Mouse (Mus musculus): ENCODE data around the gene Arrb2. TPM values are rescaled to one million over a fixed set of nuclear protein-coding genes. Genes with fewer than 3 reads are reported as not detected.
"Not testable (repeated sequence)": the region's sequence is repeated elsewhere in the genome, so short reads cannot be mapped to it uniquely, and the experiment has no call there.

Gene Arrb2
- 36.9 and 40.5 TPM in 2 replicates for polyA plus RNA-seq (2016; fragmentation: Nextera tagmentation; extraction: Ambion mirVana)

DNA sequence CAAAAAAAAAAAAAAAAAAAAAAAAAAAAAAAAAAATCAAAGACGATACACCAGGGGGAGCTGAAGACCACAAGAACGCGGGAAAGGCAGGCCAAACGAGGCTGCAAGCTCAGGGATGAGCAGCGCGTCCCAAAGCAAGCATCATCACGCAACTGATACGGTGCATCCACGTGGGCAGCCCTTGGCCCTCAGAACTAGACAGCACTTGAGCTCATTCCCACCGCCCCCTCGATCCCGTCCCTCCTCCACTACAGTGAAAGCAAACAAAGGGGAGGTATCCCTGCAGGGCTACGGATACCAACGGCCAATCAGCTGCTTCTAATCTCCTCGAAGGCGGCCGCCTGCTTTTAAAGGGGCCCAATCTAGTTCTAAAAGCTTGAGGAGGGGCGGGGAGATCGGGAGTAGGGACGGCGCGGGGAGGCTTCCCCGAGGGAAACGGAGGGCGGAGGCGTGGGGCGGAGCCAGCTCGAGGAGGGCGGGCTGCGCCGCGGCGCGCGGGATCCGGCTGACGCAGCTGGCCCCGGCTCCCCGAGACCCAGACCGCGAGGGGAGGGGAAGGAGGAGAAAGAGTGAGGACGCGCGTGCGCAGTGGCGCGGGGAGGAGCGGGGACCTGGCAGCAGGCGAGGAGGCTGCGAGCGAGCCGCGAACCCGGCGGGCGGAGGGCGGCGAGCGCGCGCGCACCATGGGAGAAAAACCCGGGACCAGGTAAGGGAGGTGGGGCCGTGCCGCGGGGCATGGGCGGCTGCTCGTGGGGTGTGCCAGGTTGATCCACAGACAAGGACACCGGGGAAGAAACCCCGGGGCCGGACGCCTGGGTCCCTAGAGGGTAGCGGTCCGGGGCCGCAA, at the start of gene Arrb2:
Arrb2 (plus strand) TSS at position 588 of the 847 bp plus-strand sequence.
- Histone ChIP-seq H3K27me3 (no peaks in the 10 kb centered on the region), H3K4me3 (replicated peaks) (peak within 1 kb of the TSS; percentile 82), H3K36me3 (replicated peaks) (peaks cover 17% of the 10 kb centered on the region), H3K4me1 (peaks cover 30% of the 10 kb centered on the region), H3K27ac (peak within 1 kb of the TSS; percentile 89), H3K9ac (peak within 1 kb of the TSS; percentile 87), H3K4me2 (peak within 1 kb of the TSS; percentile 83), H3K9me3 (no peaks in the 10 kb centered on the region)
- WGBS, result under 1% methylated on average over 65 of the region's 75 CpGs
- ATAC-seq (ENCODE audit: low FRiP score), result peak; percentile 94

DNA sequence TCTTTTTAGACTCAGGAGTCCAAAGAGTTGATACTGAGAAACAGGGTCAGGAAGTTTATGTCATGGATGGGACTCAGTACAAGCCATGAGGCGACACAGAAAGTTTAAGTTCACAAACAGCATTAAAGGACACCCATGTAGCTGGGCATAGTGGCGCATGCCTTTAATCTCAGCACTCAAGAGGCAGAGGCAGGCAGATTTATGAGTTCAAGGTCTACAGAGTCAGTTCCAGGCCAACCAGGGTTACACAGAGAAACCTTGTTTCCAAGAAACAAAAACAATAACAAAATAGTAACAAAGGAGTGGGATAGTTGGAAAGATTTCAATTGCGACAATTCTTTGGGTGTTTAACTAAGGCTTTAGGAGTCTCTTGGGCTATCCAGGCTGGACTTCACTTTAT, 48.3 kb upstream of the Arrb2 start:
- Histone ChIP-seq H3K4me2 (no peak overlapping the region), H3K27ac (no peak overlapping the region), H3K9ac (no peak overlapping the region), H3K36me3 (replicated peaks) (peaks cover 10% of the 10 kb centered on the region), H3K9me3 (no peaks in the 10 kb centered on the region), H3K27me3 (no peaks in the 10 kb centered on the region), H3K4me1 (no peaks in the 10 kb centered on the region), H3K4me3 (replicated peaks) (no peak overlapping the region)
- 93% methylated on average over 3 of the region's 3 CpGs for WGBS
- no peak for ATAC-seq (ENCODE audit: low FRiP score)

DNA sequence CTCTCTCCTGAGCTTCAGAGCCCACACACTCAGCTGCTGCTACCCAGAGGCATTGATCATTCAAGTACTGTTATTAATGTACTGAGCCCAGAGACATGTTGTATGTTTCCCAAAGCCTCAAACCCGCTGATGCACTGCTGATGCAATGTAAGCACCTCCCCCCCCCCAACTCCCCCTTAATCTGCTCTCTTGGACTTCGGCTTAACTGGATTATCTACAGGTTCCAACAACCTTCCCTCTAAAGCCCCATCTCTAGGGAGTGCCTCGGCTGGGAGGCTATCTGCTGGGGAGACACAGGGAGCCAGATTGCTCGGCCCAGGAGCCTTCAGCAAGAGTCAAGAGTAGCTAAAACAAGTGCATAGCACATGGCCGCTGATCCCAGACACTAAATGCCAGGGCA, 45.0 kb upstream of the Arrb2 start:
- Histone ChIP-seq H3K36me3 (replicated peaks) (peaks cover 18% of the 10 kb centered on the region), H3K27ac (no peak overlapping the region)
- 78% methylated on average over 5 of the region's 5 CpGs for WGBS

DNA sequence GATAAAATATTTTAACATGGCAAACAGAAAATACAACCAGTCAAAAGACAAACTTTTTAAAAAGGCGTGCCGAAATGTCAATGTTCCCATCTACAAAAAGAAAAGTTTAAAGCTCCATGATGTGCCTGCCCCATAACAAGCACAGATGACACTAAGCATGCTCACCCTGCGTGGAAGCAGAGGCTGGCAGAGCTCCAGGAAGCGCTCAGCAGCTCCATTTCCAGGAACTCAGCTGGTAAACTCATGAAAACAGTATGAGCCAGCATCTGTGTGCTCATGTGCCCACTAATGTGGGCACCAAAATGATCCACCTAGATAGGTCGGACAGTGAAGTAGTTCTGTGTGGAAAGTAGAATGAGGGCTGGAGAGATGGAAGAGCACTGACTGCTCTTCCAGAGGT, 43.0 kb upstream of the Arrb2 start:
- H3K36me3 ChIP-seq (replicated peaks), result peaks cover 38% of the 10 kb centered on the region
- H3K27me3 ChIP-seq, result no peaks in the 10 kb centered on the region
- no peak for ATAC-seq (ENCODE audit: low FRiP score)
- no peak overlapping the region for H3K9ac ChIP-seq
- H3K4me2 ChIP-seq, result no peak overlapping the region
- WGBS, result 93% methylated on average over 5 of the region's 5 CpGs
- no peak overlapping the region for H3K4me3 ChIP-seq (replicated peaks)
- no peak overlapping the region for H3K27ac ChIP-seq
- no peaks in the 10 kb centered on the region for H3K4me1 ChIP-seq
- no peaks in the 10 kb centered on the region for H3K9me3 ChIP-seq

More for the DNA sequence above, 45.0 kb upstream of the Arrb2 start:
- H3K9ac ChIP-seq, result no peak overlapping the region
- H3K4me2 ChIP-seq, result no peak overlapping the region
- no peaks in the 10 kb centered on the region for H3K9me3 ChIP-seq
- H3K4me1 ChIP-seq, result no peaks in the 10 kb centered on the region
- no peaks in the 10 kb centered on the region for H3K27me3 ChIP-seq
- no peak for ATAC-seq (ENCODE audit: low FRiP score)
- H3K4me3 ChIP-seq (replicated peaks), result no peak overlapping the region

DNA sequence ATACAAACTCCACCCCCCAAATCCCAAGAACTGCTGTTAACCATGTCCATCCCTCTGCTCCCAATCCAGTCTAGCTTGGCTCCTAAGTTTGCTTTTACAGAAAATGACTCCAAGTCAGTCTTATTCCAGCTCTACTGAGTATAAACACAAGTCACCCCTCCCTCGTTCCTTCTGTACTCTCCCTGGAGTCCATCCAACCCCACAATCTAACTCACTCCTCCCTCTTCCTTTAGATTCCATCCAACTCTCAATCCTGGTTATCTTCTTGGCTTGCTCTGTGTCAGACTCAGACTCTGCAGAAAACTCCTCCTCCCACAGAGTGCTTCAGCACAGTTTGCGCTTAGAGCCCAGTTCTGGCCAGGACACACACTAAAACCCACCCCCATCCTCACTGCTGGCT, 28.8 kb upstream of the Arrb2 start:
- no peaks in the 10 kb centered on the region for H3K27me3 ChIP-seq
- 81% methylated on average over 2 of the region's 2 CpGs for WGBS
- no peak overlapping the region for H3K9ac ChIP-seq
- no peaks in the 10 kb centered on the region for H3K9me3 ChIP-seq
- H3K4me1 ChIP-seq, result peaks cover 7% of the 10 kb centered on the region
- no peak overlapping the region for H3K4me2 ChIP-seq
- H3K36me3 ChIP-seq (replicated peaks), result peaks cover 65% of the 10 kb centered on the region
- H3K4me3 ChIP-seq (replicated peaks), result no peak overlapping the region
- H3K27ac ChIP-seq, result no peak overlapping the region
- ATAC-seq (ENCODE audit: low FRiP score), result no peak

DNA sequence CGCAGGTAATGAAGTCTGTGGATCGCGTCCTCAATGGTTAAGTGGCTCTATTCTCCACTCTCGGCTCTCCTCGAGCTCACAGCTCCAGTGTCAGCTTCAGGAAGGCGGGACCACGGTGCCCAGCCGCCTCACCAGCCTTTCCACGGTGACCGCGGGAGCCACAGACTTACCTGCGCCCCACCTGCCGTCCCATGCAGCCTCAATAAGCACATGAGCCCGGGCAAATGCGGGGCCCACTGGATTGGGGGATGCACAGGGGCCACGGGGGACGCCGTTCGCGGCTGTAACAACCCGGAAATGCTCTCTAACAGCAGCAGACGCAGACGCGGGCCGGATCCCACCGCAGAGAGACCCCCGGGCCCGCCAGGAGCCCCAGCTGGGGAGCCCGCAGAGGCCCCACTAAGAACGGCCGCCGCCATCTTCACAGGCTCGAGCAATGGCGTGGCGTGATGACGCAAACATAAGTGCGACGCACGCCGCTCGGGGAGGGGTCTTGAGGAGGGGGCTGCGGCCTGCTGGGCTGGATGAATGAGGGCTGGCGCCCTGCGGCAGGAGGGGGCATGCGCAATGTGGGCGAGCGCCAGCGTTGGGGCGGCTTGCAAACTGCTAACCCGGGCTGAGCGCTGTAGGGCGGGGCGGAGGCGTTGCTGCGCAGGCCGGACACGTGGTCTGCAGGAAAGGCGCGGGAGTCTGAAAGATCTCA, 22.7 kb upstream of the Arrb2 start, which contains the start of gene Pelp1:
Pelp1 (minus strand) TSS at position 438 of the 703 bp plus-strand sequence.
- Histone ChIP-seq H3K4me1 (peaks cover 18% of the 10 kb centered on the region), H3K9ac (peak within 1 kb of the TSS; percentile 95), H3K4me3 (replicated peaks) (peak within 1 kb of the TSS; percentile 99), H3K27me3 (no peaks in the 10 kb centered on the region), H3K36me3 (replicated peaks) (peaks cover 11% of the 10 kb centered on the region), H3K4me2 (peak within 1 kb of the TSS; percentile 92), H3K9me3 (no peaks in the 10 kb centered on the region), H3K27ac (peak within 1 kb of the TSS; percentile 74)
- ATAC-seq (ENCODE audit: low FRiP score), result peak; percentile 98
- WGBS, result under 1% methylated on average over 59 of the region's 59 CpGs

DNA sequence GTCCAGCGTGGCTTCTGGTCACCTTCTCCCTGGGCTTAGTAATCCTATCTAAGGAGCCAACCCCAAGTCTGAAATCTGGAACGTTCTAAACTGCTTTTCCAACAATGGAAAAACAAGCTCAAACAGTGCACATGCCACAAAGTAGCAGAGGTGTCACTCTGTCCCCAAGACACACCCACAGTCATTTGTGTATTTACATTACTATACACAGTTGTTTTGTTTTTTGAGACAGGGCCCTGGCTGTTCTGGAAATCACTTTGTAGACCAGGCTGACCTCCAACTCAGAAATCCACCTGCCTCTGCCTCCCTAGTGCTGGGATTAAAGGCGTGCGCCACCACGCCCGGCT, 22.2 kb upstream of the Arrb2 start:
- ATAC-seq (ENCODE audit: low FRiP score), result no peak
- peak overlapping the region; percentile 74; the same call in 1 of the 2 replicates for H3K27ac ChIP-seq

DNA sequence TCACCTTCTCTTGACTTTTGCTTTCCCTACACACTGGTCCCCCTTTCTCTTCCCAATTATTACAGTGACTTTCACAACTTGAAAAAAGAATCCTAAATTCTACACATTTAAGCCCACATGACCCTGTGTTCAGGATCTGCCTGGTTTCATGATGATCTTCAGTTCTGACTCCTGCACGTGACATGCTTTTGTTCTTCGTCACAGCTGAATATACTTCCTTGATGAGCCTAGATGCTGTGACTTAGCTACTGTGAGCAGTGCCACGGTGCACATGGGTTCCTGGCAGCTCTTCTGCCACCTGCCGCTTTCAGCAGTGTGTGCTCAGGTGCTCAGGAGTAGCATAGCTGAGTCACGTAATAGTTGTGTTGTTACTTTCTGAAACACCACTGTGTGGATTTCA, 19.8 kb upstream of the Arrb2 start:
- no peak for ATAC-seq (ENCODE audit: low FRiP score)

More for the DNA sequence above, 22.2 kb upstream of the Arrb2 start:
- no peaks in the 10 kb centered on the region for H3K27me3 ChIP-seq
- H3K4me2 ChIP-seq, result peak overlapping the region; percentile 92
- no peaks in the 10 kb centered on the region for H3K9me3 ChIP-seq
- H3K36me3 ChIP-seq (replicated peaks), result peaks cover 8% of the 10 kb centered on the region
- 63% methylated on average over 6 of the region's 6 CpGs for WGBS
- H3K4me1 ChIP-seq, result peaks cover 18% of the 10 kb centered on the region
- peak overlapping the region; percentile 5; the same call in 1 of the 2 replicates for H3K9ac ChIP-seq
- H3K4me3 ChIP-seq (replicated peaks), result peak overlapping the region; percentile 99

DNA sequence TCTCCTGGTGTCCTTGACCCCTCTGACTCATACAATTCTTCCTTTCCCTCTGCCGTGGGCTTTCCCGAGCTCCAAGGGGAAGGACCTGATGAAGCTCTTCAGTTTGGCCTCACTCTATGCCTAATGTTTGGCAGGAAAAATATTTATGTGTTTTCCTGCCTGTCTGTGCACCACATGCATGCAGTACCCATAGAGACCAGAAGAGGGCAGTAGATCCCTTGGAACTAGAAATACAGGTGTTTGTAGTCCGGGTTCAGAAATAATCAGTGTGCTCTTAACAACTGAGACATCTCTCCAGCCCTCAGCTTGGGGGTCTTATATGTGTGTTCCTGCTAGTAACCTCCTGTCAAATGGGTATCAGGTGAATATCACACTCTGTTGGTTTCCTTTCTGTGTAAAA, 18.5 kb upstream of the Arrb2 start:
- WGBS, result 5% methylated on average over 3 of the region's 3 CpGs
- H3K36me3 ChIP-seq (replicated peaks), result no peaks in the 10 kb centered on the region
- H3K4me3 ChIP-seq (replicated peaks), result no peak overlapping the region
- no peak overlapping the region for H3K4me2 ChIP-seq
- no peaks in the 10 kb centered on the region for H3K9me3 ChIP-seq
- ATAC-seq (ENCODE audit: low FRiP score), result no peak
- no peak overlapping the region for H3K27ac ChIP-seq
- H3K4me1 ChIP-seq, result peaks cover 8% of the 10 kb centered on the region
- no peak overlapping the region for H3K9ac ChIP-seq
- no peaks in the 10 kb centered on the region for H3K27me3 ChIP-seq

More for the DNA sequence above, 19.8 kb upstream of the Arrb2 start:
- Histone ChIP-seq H3K9ac (peak overlapping the region; percentile 25; the same call in 1 of the 2 replicates), H3K36me3 (replicated peaks) (no peaks in the 10 kb centered on the region), H3K27ac (no peak overlapping the region), H3K4me3 (replicated peaks) (no peak overlapping the region), H3K4me2 (no peak overlapping the region), H3K4me1 (peaks cover 18% of the 10 kb centered on the region), H3K27me3 (no peaks in the 10 kb centered on the region), H3K9me3 (no peaks in the 10 kb centered on the region)
- WGBS, result 80% methylated on average over 5 of the region's 5 CpGs

DNA sequence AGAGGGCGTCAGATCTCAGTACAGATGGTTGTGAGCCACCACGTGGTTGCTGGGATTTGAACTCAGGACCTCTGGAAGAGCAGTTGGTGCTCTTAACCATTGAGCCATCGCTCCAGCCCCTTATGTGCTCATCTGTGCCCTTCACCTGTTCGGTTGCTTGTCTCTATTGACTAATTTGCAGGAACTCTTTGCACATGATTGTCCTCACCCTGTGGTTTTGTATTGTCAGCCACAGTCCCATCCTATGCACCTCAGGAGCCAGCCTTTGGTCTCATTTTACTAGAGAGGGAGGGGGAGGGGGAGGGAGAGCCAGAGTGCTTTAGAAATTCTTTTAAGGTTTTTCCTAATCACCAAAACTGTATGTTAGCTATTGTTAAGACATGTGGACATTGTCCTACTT, 14.2 kb upstream of the Arrb2 start:
- Histone ChIP-seq H3K27me3 (no peaks in the 10 kb centered on the region), H3K4me2 (no peak overlapping the region), H3K9ac (no peak overlapping the region), H3K36me3 (replicated peaks) (no peaks in the 10 kb centered on the region), H3K27ac (no peak overlapping the region), H3K4me3 (replicated peaks) (no peak overlapping the region), H3K9me3 (no peaks in the 10 kb centered on the region), H3K4me1 (no peaks in the 10 kb centered on the region)
- no peak for ATAC-seq (ENCODE audit: low FRiP score)
- WGBS, result 61% methylated on average over 4 of the region's 4 CpGs

DNA sequence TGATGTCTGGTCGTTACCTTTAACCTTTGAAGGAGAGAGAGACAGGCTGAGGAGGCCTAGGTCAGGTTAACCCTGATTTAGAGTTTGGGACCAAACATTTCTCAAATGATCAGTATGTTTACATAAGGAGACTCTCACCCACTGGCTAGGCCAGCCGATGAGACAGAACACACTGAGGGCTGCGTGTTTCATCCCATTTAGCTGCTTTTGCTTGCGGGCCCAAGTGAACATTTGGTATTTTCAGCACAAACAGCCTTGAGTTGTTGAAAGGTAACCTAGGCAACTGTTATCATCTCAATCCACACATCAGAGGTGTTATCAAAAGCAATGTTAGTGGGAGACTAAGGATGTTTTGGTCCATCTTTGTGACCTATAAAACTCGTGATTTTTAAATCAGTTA, 12.9 kb upstream of the Arrb2 start:
- ATAC-seq (ENCODE audit: low FRiP score), result no peak
- WGBS, result 81% methylated on average over 5 of the region's 5 CpGs
- Histone ChIP-seq H3K9me3 (no peaks in the 10 kb centered on the region), H3K4me3 (replicated peaks) (no peak overlapping the region), H3K27ac (no peak overlapping the region), H3K27me3 (no peaks in the 10 kb centered on the region), H3K9ac (no peak overlapping the region), H3K4me1 (no peaks in the 10 kb centered on the region), H3K4me2 (no peak overlapping the region), H3K36me3 (replicated peaks) (no peaks in the 10 kb centered on the region)

DNA sequence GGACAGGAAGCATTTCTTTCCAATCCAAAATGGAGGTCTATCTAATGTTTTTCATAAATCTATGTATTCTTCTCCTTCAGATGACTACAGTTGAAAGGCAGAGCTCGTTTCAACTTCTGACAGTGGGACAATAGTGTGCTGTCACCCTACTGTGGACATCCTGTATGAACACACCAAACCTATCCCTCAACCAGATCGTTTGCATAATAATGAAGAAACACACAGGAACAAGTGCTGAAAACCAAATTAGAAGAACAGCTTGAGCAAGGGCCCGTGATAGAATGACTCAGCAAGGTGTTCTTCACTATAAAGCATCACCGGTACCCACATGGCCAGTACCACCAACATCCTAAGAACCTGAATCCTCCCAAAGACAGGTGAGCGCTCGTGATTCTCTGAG, 5.8 kb upstream of the Arrb2 start:
- not testable (repeated sequence) for H3K9me3 ChIP-seq; ATAC-seq (ENCODE audit: low FRiP score); H3K4me2 ChIP-seq; H3K9ac ChIP-seq; H3K36me3 ChIP-seq (replicated peaks); H3K27me3 ChIP-seq; H3K4me3 ChIP-seq (replicated peaks); H3K27ac ChIP-seq; H3K4me1 ChIP-seq
- WGBS, result 70% methylated on average over 6 of the region's 6 CpGs
